Mouse (Mus musculus) hindbrain, embryonic 13.5 days (tissue): ENCODE data around the gene Mta3. TPM values are rescaled to one million over a fixed set of nuclear protein-coding genes. Genes with fewer than 3 reads are reported as not detected.

ENCODE experiments used
- ATAC-seq: fragments of 200-750 bp; cut with Nextera tagmentation; 2 replicates; pipeline ENCODE4 v1.8.0; 2017; ENCODE audit warnings: moderate TSS enrichment; ENCODE audit not compliant: low FRiP score
- H3K27ac ChIP-seq: fragments of 300-500 bp; sonication (generic); 2 replicates; pipeline ENCODE4 v1.5.1; 2015; ENCODE audit warnings: inconsistent platforms, mild to moderate bottlenecking, moderate library complexity
- H3K27me3 ChIP-seq: fragments of 300-500 bp; sonication (generic); 2 replicates; pipeline ENCODE4 v1.6.1; 2015; ENCODE audit warnings: mild to moderate bottlenecking, inconsistent platforms
- H3K36me3 ChIP-seq: fragments of 300-500 bp; sonication (generic); 2 replicates; pipeline ENCODE4 v1.6.1; 2015; ENCODE audit warnings: mild to moderate bottlenecking, inconsistent platforms
- H3K4me1 ChIP-seq: fragments of 300-500 bp; sonication (generic); replicated peaks from 2 replicates; pipeline ENCODE4 v1.6.1; 2015; ENCODE audit warnings: inconsistent platforms
- H3K4me2 ChIP-seq: fragments of 300-500 bp; sonication (generic); 2 replicates; pipeline ENCODE4 v1.6.1; 2015; ENCODE audit warnings: inconsistent platforms, mild to moderate bottlenecking, moderate library complexity
- H3K4me3 ChIP-seq: fragments of 300-500 bp; sonication (generic); 2 replicates; pipeline ENCODE4 v1.5.1; 2015; ENCODE audit warnings: mild to moderate bottlenecking, inconsistent platforms
- H3K9ac ChIP-seq: fragments of 300-500 bp; sonication (generic); 2 replicates; pipeline ENCODE4 v1.6.1; 2015; ENCODE audit warnings: mild to moderate bottlenecking, inconsistent platforms
- H3K9me3 ChIP-seq: fragments of 300-500 bp; sonication (generic); 2 replicates; pipeline ENCODE4 v1.6.1; 2016; ENCODE audit warnings: inconsistent platforms
- whole genome bisulfite sequencing: fragments of 180-500 bp; shearing (Covaris S2); methylation state at CpG from one replicate; pipeline ENCODE4 v1.1.7; 2015; 5-methylcytosine and 5-hydroxymethylcytosine counted together
- polyA plus RNA-seq: library from polyadenylated mRNA; unstranded; fragments of >200 nt; fragmentation: Nextera tagmentation; extraction: Ambion mirVana; gene quantifications from 2 replicates; pipeline ENCODE4 v1.2.1, GENCODE M21; 2015

The Mta3 gene
- 30.5 and 33.3 TPM in 2 replicates for polyA plus RNA-seq

DNA sequence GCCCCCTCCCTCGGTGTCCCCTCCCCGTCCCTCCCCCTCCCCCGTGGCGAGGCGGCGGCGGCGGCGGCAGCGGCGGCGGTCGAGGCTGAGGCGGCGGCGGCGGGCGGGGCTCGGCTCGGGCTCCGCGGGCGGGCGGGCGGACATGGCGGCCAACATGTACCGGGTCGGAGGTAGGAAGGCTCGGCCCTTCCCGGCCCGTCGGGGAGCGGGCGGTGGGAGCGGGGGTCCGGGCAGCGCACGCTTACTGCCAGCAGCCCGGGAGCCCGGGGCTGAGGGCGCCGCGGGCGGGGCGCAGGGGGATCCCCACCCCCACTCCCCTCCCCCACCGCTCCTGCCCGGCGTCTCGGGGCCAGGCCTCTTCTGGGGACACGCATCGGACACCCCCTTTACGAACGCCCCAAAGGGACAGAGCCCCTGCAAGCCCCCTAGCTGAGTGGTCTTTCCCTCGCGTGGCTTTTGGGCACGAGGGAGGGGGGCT is at the start of gene Mta3:
Gene Mta3 (plus strand): TSS at position 48 of the 478 bp plus-strand sequence.
- ATAC-seq, result peak; percentile 68
- no peaks in the 10 kb centered on the region for H3K9me3 ChIP-seq

DNA sequence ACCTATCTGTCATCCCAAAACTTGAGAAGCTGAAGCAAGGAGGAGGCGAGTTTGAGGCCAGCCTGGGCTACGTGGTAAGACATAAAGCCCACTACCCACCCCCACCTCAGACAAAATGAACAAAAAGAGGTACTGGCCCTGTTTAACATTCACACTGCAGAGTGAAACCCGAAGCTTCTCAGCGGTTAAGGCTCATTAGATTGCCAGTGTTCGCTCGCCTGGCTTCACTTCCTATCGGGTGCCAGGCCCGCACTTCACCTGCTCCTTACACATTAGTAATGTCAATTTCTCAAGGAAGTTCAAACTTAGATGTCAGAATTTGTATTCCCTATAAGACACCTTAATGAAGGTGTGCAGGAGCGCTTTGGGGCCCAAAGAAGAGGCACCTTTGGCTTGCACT is 48.6 kb upstream of the Mta3 start:
- no peak for ATAC-seq
- 77% methylated on average over 9 of the region's 9 CpGs for WGBS

More for the DNA sequence above, at the start of gene Mta3:
- peak within 1 kb of the TSS; percentile 93 for H3K9ac ChIP-seq
- peak within 1 kb of the TSS; percentile 81 for H3K4me3 ChIP-seq
- H3K27me3 ChIP-seq, result no peaks in the 10 kb centered on the region
- peaks cover 10% of the 10 kb centered on the region; the same call in 1 of the 2 replicates for H3K36me3 ChIP-seq
- WGBS, result 0% methylated on average over 12 of the region's 56 CpGs
- peak within 1 kb of the TSS; percentile 87 for H3K4me2 ChIP-seq
- peak within 1 kb of the TSS; percentile 93 for H3K27ac ChIP-seq
- H3K4me1 ChIP-seq, result peaks cover 24% of the 10 kb centered on the region

DNA sequence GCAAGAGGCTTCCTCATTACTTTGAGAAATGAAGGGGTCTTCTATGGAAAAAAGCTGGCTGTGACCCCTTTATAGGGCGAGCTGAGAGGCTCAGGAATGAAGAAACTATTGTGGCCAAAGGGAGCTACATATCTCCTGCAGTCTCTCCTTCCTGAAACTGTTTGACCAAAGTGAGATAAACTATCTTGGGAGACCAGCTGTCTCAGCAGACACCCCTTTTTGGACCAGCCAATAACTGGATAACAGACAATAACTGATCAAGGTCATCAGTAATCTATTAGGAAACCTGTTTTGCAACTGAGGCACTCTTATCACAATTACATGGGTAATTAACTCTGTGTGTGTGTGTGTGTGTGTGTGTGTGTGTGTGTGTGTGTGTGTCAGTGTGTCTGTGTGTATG is 47.0 kb upstream of the Mta3 start:
- Histone ChIP-seq H3K27me3 (no peaks in the 10 kb centered on the region), H3K4me2 (no peak overlapping the region), H3K9ac (no peak overlapping the region), H3K9me3 (no peaks in the 10 kb centered on the region), H3K27ac (no peak overlapping the region), H3K4me1 (no peaks in the 10 kb centered on the region), H3K4me3 (no peak overlapping the region), H3K36me3 (no peaks in the 10 kb centered on the region)
- WGBS, result 79% methylated on average over 1 of the region's 1 CpGs
- ATAC-seq, result no peak

More for the DNA sequence above, 48.6 kb upstream of the Mta3 start:
- Histone ChIP-seq H3K4me3 (no peak overlapping the region), H3K9me3 (no peaks in the 10 kb centered on the region), H3K27ac (no peak overlapping the region), H3K27me3 (no peaks in the 10 kb centered on the region), H3K9ac (no peak overlapping the region), H3K4me1 (no peaks in the 10 kb centered on the region), H3K36me3 (no peaks in the 10 kb centered on the region), H3K4me2 (no peak overlapping the region)

DNA sequence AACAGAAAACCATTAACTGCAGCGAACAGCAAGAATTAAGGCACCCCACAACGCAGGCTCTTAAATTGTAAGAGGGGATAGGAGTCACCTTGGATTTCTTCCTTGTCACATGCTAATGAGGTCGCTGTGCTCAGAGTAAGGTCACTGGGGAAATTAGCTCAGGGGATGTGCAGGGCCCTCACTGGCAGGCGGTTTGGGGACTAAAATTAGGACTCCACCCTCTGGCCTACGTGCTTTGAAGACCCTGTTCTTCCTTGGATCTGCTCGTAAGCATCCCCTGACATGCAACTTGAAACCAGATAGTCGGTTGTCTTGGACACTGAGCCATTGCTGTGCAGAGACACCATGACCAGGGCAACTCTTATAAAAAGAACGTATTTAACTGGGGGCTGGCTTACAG is 41.2 kb upstream of the Mta3 start:
- Histone ChIP-seq H3K9me3 (no peaks in the 10 kb centered on the region), H3K4me1 (no peaks in the 10 kb centered on the region), H3K36me3 (no peaks in the 10 kb centered on the region), H3K9ac (no peak overlapping the region), H3K27ac (no peak overlapping the region), H3K4me3 (no peak overlapping the region), H3K27me3 (no peaks in the 10 kb centered on the region), H3K4me2 (no peak overlapping the region)
- ATAC-seq, result no peak
- WGBS, result 42% methylated on average over 8 of the region's 8 CpGs

DNA sequence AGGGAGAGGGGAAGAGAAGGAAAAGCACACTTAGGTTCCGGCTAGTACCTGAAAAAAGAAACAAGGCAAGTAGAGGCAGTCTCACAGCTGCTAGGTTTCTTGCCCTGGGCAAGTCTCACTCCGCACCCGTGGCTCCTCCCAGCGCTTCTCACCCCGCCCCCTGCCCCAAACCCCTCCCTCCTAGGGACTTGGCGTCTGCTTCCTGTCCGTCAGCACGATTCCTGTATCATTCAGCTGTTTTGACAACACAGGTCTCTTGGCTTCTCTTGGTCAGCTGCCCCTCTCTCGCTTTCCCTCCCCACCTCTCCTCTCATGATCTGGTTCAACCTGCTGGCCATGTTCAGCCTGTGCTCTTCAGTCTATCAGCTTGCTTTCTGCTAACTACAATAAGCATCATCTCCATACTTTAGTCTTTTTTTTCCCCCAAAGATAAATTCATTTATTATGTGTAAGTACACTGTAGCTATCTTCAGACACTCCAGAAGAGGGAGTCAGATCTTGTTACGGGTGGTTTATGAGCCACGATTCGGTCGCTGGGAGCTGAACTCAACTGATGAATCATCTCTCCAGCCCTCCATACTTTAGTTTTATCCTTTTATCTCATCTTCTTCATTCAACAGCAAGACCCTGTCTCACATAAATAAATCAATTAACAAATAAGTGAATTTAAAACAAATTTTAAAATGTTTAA is 39.2 kb upstream of the Mta3 start:
- no peak overlapping the region for H3K9ac ChIP-seq
- H3K9me3 ChIP-seq, result no peaks in the 10 kb centered on the region
- no peaks in the 10 kb centered on the region for H3K4me1 ChIP-seq
- no peak overlapping the region for H3K4me2 ChIP-seq
- no peaks in the 10 kb centered on the region for H3K27me3 ChIP-seq
- no peaks in the 10 kb centered on the region for H3K36me3 ChIP-seq
- no peak overlapping the region for H3K27ac ChIP-seq
- WGBS, result 80% methylated on average over 13 of the region's 13 CpGs
- H3K4me3 ChIP-seq, result no peak overlapping the region
- no peak for ATAC-seq

DNA sequence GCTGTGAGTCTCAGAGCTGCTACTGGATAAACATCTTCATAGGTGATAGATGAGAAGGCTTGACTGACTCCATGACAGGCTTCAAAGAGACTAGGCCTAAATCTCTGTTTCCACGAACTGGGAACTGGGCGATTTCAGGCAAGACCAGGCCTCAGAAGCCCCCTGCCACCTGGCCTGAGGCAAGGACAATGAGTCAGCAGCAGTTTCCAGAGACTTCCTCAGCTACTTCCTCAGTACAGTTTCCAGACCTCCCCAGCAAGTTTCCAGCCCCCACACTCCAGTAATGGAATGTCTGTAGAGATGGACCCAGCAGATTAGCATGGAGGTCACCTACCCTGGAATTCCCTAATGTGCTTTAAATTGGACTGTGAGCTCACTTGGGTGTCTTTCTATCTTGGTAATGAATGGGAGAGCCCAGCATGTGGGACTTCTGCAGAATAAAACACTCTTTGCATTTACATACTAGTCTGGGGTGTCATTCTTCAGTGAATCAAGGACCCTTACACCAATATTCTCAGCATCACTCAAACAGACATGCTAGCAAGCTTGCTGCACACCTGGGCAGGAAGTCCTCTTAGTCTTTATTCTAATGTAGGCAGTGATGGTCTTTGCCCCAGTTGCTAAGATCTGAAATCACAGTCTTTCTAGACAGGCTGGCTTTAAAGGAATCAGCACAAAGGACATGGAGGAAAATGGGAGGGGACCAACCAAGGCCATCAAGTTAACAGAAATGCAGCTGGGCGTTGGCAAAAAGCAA is 37.9 kb upstream of the Mta3 start:
- H3K9me3 ChIP-seq, result no peaks in the 10 kb centered on the region
- no peaks in the 10 kb centered on the region for H3K27me3 ChIP-seq
- H3K9ac ChIP-seq, result no peak overlapping the region
- H3K4me1 ChIP-seq, result no peaks in the 10 kb centered on the region
- 89% methylated on average over 3 of the region's 3 CpGs for WGBS
- H3K27ac ChIP-seq, result no peak overlapping the region
- no peak overlapping the region for H3K4me2 ChIP-seq
- no peak for ATAC-seq
- no peak overlapping the region for H3K4me3 ChIP-seq
- no peaks in the 10 kb centered on the region for H3K36me3 ChIP-seq

DNA sequence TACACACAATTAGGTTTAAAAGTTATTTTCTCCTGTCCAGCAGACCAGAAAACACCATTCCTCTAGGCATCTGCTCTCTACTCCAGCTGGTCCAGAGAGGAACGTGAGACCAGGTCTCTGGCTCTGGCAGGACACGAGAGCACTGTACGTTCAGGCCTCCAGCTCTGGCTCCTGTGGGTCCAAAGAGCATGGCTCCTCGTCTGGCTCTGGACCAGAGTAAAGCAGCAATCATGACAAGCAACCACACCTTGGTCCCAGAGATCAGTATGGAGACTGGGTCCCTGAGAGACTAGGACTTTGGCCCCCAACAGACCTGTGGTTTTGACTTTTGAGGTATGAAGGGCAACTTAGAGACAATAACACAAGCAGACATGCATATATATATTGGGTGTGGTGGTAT is 33.3 kb upstream of the Mta3 start:
- H3K27ac ChIP-seq, result no peak overlapping the region
- H3K27me3 ChIP-seq, result no peaks in the 10 kb centered on the region
- H3K36me3 ChIP-seq, result no peaks in the 10 kb centered on the region
- H3K9ac ChIP-seq, result no peak overlapping the region
- H3K4me1 ChIP-seq, result no peaks in the 10 kb centered on the region
- H3K4me3 ChIP-seq, result no peak overlapping the region
- H3K4me2 ChIP-seq, result no peak overlapping the region
- H3K9me3 ChIP-seq, result no peaks in the 10 kb centered on the region
- no peak for ATAC-seq
- 93% methylated on average over 4 of the region's 4 CpGs for WGBS

DNA sequence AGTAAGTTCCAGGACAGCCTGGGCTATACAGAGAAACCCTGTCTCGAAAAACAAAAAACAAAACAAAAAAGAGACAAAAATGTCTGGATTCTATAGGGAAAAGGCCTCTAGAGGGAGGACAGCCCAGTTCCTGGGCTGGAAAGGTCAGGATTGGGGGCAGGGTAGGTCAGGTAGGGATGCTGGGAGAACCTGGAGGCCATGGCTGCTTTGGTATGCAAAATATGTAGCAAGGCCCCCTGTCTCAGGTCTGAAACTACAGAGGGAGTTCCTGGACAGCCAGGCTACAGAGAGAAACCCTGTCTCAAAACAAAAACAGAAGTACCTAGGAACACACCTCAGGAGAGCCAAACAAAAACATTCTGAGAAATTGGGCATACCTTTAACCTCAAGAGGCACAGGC is 28.6 kb upstream of the Mta3 start:
- no peak overlapping the region for H3K4me3 ChIP-seq
- H3K27ac ChIP-seq, result no peak overlapping the region
- ATAC-seq, result no peak
- H3K36me3 ChIP-seq, result no peaks in the 10 kb centered on the region
- no peaks in the 10 kb centered on the region for H3K9me3 ChIP-seq
- 84% methylated on average over 1 of the region's 1 CpGs for WGBS
- H3K9ac ChIP-seq, result no peak overlapping the region
- H3K4me1 ChIP-seq, result no peaks in the 10 kb centered on the region
- no peak overlapping the region for H3K4me2 ChIP-seq
- H3K27me3 ChIP-seq, result no peaks in the 10 kb centered on the region

DNA sequence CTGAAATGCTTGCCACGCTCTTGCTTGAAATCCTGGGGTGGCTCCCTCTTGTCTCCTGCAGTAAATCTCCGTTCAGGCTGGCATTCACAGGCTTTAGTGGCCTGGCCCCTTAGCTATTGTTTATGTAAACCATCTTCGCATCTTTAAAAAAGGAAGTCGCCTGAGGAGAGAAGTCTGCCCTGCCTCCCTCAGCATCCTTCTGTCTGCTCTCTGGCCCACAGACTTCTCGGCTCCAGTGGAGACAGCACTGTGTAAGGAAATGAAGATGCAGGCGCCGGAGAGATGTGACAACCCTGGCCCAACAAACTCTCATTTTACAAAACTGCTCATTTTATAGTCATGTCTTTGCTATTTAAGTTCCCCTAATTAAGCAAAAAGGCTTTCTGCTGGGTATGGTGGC is 24.0 kb upstream of the Mta3 start:
- no peak overlapping the region for H3K4me3 ChIP-seq
- ATAC-seq, result no peak
- no peaks in the 10 kb centered on the region for H3K9me3 ChIP-seq
- no peak overlapping the region for H3K4me2 ChIP-seq
- H3K36me3 ChIP-seq, result no peaks in the 10 kb centered on the region
- no peaks in the 10 kb centered on the region for H3K4me1 ChIP-seq
- no peak overlapping the region for H3K9ac ChIP-seq
- WGBS, result 48% methylated on average over 7 of the region's 7 CpGs
- H3K27me3 ChIP-seq, result no peaks in the 10 kb centered on the region
- no peak overlapping the region for H3K27ac ChIP-seq

DNA sequence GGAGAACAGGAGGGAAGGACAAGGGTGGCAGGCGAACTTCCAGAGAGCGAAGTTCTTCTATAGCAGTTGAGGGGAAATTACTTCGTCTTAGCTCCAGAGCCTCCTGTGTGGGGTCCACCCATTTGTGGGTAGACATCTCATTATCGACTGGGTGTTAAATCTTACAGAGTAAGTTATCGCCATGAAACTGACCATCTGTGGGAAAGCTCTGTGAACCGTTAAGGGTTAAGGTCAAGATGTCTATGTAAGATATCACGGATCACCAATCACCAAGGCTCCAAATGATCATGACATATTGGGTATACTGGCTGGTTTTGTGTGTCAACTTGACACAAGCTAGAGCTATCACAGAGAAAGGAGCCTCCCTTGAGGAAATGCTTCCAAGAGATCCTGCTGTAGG is 21.5 kb upstream of the Mta3 start:
- Histone ChIP-seq H3K27ac (no peak overlapping the region), H3K9me3 (no peaks in the 10 kb centered on the region), H3K4me3 (no peak overlapping the region), H3K4me1 (no peaks in the 10 kb centered on the region), H3K9ac (no peak overlapping the region), H3K4me2 (no peak overlapping the region), H3K36me3 (no peaks in the 10 kb centered on the region), H3K27me3 (no peaks in the 10 kb centered on the region)
- ATAC-seq, result no peak
- WGBS, result 84% methylated on average over 7 of the region's 7 CpGs

DNA sequence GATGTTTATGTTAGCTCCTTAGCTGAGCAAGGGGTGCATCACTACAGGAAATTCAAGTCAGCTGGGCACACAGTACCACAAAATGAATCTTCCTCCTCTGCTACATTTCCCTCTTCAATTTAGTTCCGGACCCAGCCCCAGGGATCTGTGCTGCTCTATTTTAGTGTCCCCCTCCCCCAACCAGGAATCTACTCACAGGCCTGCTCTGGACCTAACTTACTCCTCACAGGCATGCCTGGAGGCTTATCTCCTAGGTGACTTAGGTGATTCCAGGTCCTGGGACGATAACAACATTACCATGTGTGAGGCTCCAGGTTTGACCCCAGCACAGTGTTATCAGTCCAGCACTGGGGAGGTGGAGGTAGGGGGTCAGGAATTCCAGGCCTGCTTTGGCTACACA is 15.5 kb upstream of the Mta3 start:
- no peaks in the 10 kb centered on the region for H3K36me3 ChIP-seq
- H3K27ac ChIP-seq, result no peak overlapping the region
- H3K4me3 ChIP-seq, result no peak overlapping the region
- H3K9me3 ChIP-seq, result no peaks in the 10 kb centered on the region
- H3K4me2 ChIP-seq, result no peak overlapping the region
- no peak overlapping the region for H3K9ac ChIP-seq
- no peaks in the 10 kb centered on the region for H3K27me3 ChIP-seq
- ATAC-seq, result no peak
- no peaks in the 10 kb centered on the region for H3K4me1 ChIP-seq
- 62% methylated on average over 2 of the region's 2 CpGs for WGBS

DNA sequence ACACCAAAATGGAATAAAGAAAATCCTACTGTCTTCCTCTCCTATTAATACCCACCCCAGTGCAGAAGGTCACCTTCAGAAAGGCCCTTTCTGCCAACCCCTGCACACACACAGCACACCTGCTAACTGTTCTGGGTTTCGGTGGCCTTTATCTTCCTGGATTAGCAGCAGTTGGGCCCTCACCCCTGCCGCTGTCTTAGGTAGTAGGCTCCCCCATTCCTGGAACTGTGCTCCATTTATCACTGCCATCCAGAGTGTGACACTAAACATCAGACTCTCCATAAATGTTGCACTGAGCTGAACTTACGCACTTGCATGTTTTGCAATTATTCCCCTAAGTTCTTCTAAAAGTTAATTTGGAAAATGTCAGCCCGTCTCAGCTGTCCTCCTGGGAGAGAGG is 14.6 kb upstream of the Mta3 start:
- Histone ChIP-seq H3K27ac (no peak overlapping the region), H3K4me3 (no peak overlapping the region), H3K36me3 (no peaks in the 10 kb centered on the region), H3K4me2 (no peak overlapping the region), H3K4me1 (no peaks in the 10 kb centered on the region), H3K27me3 (no peaks in the 10 kb centered on the region), H3K9ac (no peak overlapping the region), H3K9me3 (no peaks in the 10 kb centered on the region)
- ATAC-seq, result no peak
- 72% methylated on average over 4 of the region's 4 CpGs for WGBS

DNA sequence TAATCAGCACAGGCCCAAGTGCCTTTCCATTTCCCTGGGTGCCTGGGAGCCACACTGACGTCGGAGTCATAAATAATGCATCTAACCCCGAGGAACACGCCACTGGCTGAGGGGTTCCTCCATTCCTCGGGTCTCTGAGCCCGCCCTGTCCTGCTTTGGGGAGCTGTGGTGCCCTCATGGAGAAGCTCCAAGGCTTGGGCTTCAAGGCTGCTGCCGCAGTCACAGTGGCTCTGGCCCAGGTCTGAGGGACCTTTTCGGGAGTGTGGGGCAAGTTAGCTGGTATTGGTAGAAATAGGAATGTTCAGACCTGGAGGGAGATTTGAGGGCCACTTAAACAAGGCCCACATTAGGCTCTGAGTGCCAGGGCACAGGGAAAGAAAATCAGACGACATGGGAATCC is 12.0 kb upstream of the Mta3 start:
- 86% methylated on average over 9 of the region's 9 CpGs for WGBS
- Histone ChIP-seq H3K27ac (no peak overlapping the region), H3K36me3 (no peaks in the 10 kb centered on the region), H3K4me1 (no peaks in the 10 kb centered on the region), H3K4me3 (no peak overlapping the region), H3K9ac (no peak overlapping the region), H3K9me3 (no peaks in the 10 kb centered on the region), H3K27me3 (no peaks in the 10 kb centered on the region), H3K4me2 (no peak overlapping the region)
- ATAC-seq, result no peak
